Mouse (Mus musculus): ENCODE data around the gene Rfx3. TPM values are rescaled to one million over a fixed set of nuclear protein-coding genes. Genes with fewer than 3 reads are reported as not detected.

Gene Rfx3
- polyA plus RNA-seq, 1 experiment from 2014 or later: 12.5 TPM

DNA sequence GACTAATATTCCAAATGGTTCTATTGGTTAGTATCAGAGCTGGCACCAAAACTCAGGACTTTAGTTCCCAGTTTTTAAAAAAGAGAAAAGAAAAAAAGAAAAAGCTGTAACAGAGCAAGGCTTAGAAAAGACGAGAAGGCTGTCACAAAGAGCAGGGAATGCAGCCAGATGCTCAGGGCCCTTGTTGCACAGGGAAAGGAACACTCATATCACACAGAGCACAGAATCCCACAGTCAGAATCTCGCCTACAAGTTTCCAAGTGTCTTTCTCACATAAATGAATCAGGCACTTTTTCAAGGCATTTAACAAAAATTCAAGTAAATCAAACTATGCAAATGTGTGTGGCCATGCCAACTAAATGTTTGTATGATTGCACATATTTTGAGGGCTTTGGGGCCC lies 94.5 kb downstream of the Rfx3 start:
- no peak overlapping the region for H3K9ac ChIP-seq (replicated peaks; ENCODE audit: low read length)
- H3K9me3 ChIP-seq (ENCODE audit: low read length): no peaks in the 10 kb centered on the region
- H3K4me3 ChIP-seq (ENCODE audit: low read length): no peak overlapping the region
- H3K36me3 ChIP-seq (ENCODE audit: insufficient read depth, low read length): no peaks in the 10 kb centered on the region
- 64% methylated on average over 2 of the region's 2 CpGs for WGBS
- H3K27ac ChIP-seq (ENCODE audit: low read length): no peak overlapping the region
- no peak overlapping the region for H3K4me2 ChIP-seq (replicated peaks; ENCODE audit: low read depth, low read length)
- no peaks in the 10 kb centered on the region for H3K27me3 ChIP-seq (ENCODE audit: insufficient read depth, low read length)
- no peaks in the 10 kb centered on the region for H3K4me1 ChIP-seq (ENCODE audit: insufficient read depth, low read length)
- no peak for ATAC-seq (ENCODE audit: low FRiP score, low TSS enrichment)

DNA sequence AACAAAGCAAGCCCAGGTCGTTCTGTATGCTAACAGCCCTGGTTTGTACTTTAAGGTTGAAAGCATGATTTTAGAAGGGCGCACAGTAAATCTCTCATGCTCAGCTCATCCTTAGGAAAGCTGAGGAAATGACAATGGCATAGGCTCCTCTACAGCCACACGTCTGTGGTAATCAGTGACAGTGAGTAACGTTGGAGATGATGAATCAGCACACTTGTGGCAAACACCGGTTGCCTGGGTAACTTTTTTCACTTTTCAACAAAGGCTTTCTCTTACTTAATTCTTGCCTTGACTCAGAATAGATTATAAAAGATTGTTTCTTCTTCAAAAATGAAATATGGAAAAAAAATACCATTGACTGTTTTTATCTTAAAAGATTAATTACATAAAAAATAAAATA lies 104.0 kb downstream of the Rfx3 start:
- 65% methylated on average over 5 of the region's 5 CpGs for WGBS
- H3K9me3 ChIP-seq (ENCODE audit: low read length): no peaks in the 10 kb centered on the region
- ATAC-seq (ENCODE audit: low FRiP score, low TSS enrichment): no peak
- H3K27ac ChIP-seq (ENCODE audit: low read length): no peak overlapping the region
- no peak overlapping the region for H3K9ac ChIP-seq (replicated peaks; ENCODE audit: low read length)
- no peaks in the 10 kb centered on the region for H3K36me3 ChIP-seq (ENCODE audit: insufficient read depth, low read length)
- no peaks in the 10 kb centered on the region for H3K4me1 ChIP-seq (ENCODE audit: insufficient read depth, low read length)
- H3K4me2 ChIP-seq (replicated peaks; ENCODE audit: low read depth, low read length): no peak overlapping the region
- no peaks in the 10 kb centered on the region for H3K27me3 ChIP-seq (ENCODE audit: insufficient read depth, low read length)
- no peak overlapping the region for H3K4me3 ChIP-seq (ENCODE audit: low read length)

DNA sequence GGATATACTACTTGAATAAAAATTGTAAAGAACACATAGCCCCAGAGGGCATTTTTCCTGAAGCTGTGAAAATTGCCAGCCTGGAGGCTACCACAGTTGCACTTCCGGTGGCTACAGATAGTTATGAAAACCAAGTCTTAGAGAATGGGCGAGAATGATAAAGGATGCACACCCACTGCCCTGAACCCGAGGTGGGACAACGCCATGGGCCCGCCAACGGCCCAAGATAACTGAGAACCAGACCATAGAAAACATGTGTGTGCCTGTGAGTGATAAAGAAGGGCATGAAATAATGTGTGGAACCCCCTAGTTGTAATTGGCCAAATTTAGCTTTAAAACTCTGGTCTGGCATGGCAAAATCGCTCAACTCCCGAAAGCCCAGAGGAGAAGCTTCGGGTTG lies 105.0 kb downstream of the Rfx3 start:
- H3K4me2 ChIP-seq (replicated peaks; ENCODE audit: low read depth, low read length): no peak overlapping the region
- no peaks in the 10 kb centered on the region for H3K36me3 ChIP-seq (ENCODE audit: insufficient read depth, low read length)
- no peak for ATAC-seq (ENCODE audit: low FRiP score, low TSS enrichment)
- H3K9me3 ChIP-seq (ENCODE audit: low read length): no peaks in the 10 kb centered on the region
- no peaks in the 10 kb centered on the region for H3K27me3 ChIP-seq (ENCODE audit: insufficient read depth, low read length)
- H3K4me3 ChIP-seq (ENCODE audit: low read length): no peak overlapping the region
- H3K27ac ChIP-seq (ENCODE audit: low read length): no peak overlapping the region
- H3K4me1 ChIP-seq (ENCODE audit: insufficient read depth, low read length): no peaks in the 10 kb centered on the region
- H3K9ac ChIP-seq (replicated peaks; ENCODE audit: low read length): no peak overlapping the region
- WGBS: 91% methylated on average over 9 of the region's 9 CpGs

GRCm38 (mm10) chr19:27905172-27905571 lies 105.8 kb downstream of the Rfx3 start:
- H3K4me2 ChIP-seq (replicated peaks; ENCODE audit: low read depth, low read length): no peak overlapping the region
- H3K9ac ChIP-seq (replicated peaks; ENCODE audit: low read length): no peak overlapping the region
- no peaks in the 10 kb centered on the region for H3K27me3 ChIP-seq (ENCODE audit: insufficient read depth, low read length)
- H3K4me1 ChIP-seq (ENCODE audit: insufficient read depth, low read length): no peaks in the 10 kb centered on the region
- no peak for ATAC-seq (ENCODE audit: low FRiP score, low TSS enrichment)
- 90% methylated on average over 1 of the region's 1 CpGs for WGBS
- no peak overlapping the region for H3K4me3 ChIP-seq (ENCODE audit: low read length)
- H3K27ac ChIP-seq (ENCODE audit: low read length): no peak overlapping the region
- H3K9me3 ChIP-seq (ENCODE audit: low read length): no peaks in the 10 kb centered on the region
- H3K36me3 ChIP-seq (ENCODE audit: insufficient read depth, low read length): no peaks in the 10 kb centered on the region

DNA sequence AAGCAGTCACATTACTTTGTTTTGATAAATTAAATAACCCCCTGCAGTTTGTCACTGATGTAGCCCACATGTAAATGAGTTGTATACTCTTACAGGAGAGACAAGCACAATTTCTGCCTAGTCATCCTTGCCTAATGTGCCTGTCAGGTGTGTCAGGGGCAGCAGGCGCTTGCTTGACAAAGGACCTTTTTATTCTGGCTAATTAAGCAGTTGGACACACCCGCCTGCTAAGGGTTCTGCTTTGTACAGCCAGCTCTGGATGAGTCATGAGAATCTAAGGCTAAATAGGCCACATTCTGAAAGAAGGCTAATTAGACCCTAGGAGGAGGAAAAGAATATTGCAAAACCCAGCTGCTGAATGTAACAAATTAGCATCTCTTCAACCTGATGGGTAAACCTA lies 106.3 kb downstream of the Rfx3 start:
- H3K27me3 ChIP-seq (ENCODE audit: insufficient read depth, low read length): no peaks in the 10 kb centered on the region
- H3K4me3 ChIP-seq (ENCODE audit: low read length): no peak overlapping the region
- H3K4me2 ChIP-seq (replicated peaks; ENCODE audit: low read depth, low read length): no peak overlapping the region
- H3K9ac ChIP-seq (replicated peaks; ENCODE audit: low read length): no peak overlapping the region
- no peaks in the 10 kb centered on the region for H3K36me3 ChIP-seq (ENCODE audit: insufficient read depth, low read length)
- no peak overlapping the region for H3K27ac ChIP-seq (ENCODE audit: low read length)
- no peaks in the 10 kb centered on the region for H3K4me1 ChIP-seq (ENCODE audit: insufficient read depth, low read length)
- no peak for ATAC-seq (ENCODE audit: low FRiP score, low TSS enrichment)
- 48% methylated on average over 2 of the region's 2 CpGs for WGBS
- no peaks in the 10 kb centered on the region for H3K9me3 ChIP-seq (ENCODE audit: low read length)

GRCm38 (mm10) chr19:27904209-27904608 lies 106.8 kb downstream of the Rfx3 start:
- Histone ChIP-seq H3K9ac (replicated peaks; ENCODE audit: low read length) (no peak overlapping the region), H3K27me3 (ENCODE audit: insufficient read depth, low read length) (no peaks in the 10 kb centered on the region), H3K36me3 (ENCODE audit: insufficient read depth, low read length) (no peaks in the 10 kb centered on the region), H3K9me3 (ENCODE audit: low read length) (no peaks in the 10 kb centered on the region), H3K27ac (ENCODE audit: low read length) (no peak overlapping the region), H3K4me1 (ENCODE audit: insufficient read depth, low read length) (no peaks in the 10 kb centered on the region), H3K4me3 (ENCODE audit: low read length) (no peak overlapping the region), H3K4me2 (replicated peaks; ENCODE audit: low read depth, low read length) (no peak overlapping the region)
- ATAC-seq (ENCODE audit: low FRiP score, low TSS enrichment): no peak
- 66% methylated on average over 4 of the region's 4 CpGs for WGBS

- ATAC-seq (ENCODE audit: low FRiP score, low TSS enrichment): no peak
- no peak overlapping the region for H3K4me2 ChIP-seq (replicated peaks; ENCODE audit: low read depth, low read length)
- 59% methylated on average over 9 of the region's 9 CpGs for WGBS
- no peaks in the 10 kb centered on the region for H3K27me3 ChIP-seq (ENCODE audit: insufficient read depth, low read length)
- H3K27ac ChIP-seq (ENCODE audit: low read length): no peak overlapping the region
- H3K9me3 ChIP-seq (ENCODE audit: low read length): no peaks in the 10 kb centered on the region
- H3K36me3 ChIP-seq (ENCODE audit: insufficient read depth, low read length): no peaks in the 10 kb centered on the region
- H3K4me1 ChIP-seq (ENCODE audit: insufficient read depth, low read length): no peaks in the 10 kb centered on the region
- no peak overlapping the region for H3K9ac ChIP-seq (replicated peaks; ENCODE audit: low read length)
- no peak overlapping the region for H3K4me3 ChIP-seq (ENCODE audit: low read length)
Measured at GRCm38 (mm10) chr19:27902601-27903000, 108.4 kb downstream of the Rfx3 start.

DNA sequence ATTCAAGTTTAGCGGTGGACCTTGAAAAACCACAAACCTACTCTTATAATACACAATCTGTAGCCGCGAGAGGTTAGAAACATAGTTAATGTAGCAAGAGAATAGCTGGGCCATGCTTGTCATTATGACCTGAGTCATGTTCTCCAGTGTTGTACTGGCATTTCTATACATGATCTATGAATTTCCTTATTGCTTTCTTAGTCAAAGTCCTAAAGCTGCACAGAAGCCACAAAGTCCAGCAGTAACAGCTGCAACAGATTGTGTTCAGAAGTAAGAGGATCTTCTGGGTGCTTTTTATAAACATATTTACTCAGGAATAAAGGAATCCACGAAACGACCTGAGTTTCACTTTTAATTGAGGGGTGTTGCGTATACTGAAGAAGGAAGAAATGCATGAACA lies 109.3 kb downstream of the Rfx3 start:
- 91% methylated on average over 6 of the region's 6 CpGs for WGBS
- Histone ChIP-seq H3K36me3 (ENCODE audit: insufficient read depth, low read length) (no peaks in the 10 kb centered on the region), H3K4me1 (ENCODE audit: insufficient read depth, low read length) (no peaks in the 10 kb centered on the region), H3K9me3 (ENCODE audit: low read length) (no peaks in the 10 kb centered on the region), H3K27me3 (ENCODE audit: insufficient read depth, low read length) (no peaks in the 10 kb centered on the region), H3K27ac (ENCODE audit: low read length) (no peak overlapping the region), H3K4me3 (ENCODE audit: low read length) (no peak overlapping the region), H3K9ac (replicated peaks; ENCODE audit: low read length) (no peak overlapping the region), H3K4me2 (replicated peaks; ENCODE audit: low read depth, low read length) (no peak overlapping the region)
- ATAC-seq (ENCODE audit: low FRiP score, low TSS enrichment): no peak

DNA sequence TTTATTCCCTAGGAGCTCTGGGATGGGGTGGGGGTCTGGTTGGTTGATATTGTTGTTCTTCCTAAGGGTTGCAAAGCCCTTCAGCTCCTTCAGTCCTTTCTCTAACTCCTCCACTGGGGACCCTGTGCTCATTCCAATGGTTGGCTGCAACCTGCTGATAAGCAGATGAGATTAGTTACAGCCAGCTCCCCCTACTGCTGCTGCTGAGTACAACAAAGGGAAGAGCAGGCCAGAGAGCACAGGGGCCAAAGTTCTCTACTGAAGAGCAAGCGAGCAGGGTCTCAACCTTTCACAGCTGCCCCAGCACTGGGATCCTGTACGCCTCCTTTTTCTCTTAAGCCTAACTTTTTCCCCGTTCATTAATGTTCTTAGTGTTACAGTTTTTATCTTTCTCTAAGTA lies 126.4 kb downstream of the Rfx3 start:
- H3K9ac ChIP-seq (replicated peaks; ENCODE audit: low read length): no peak overlapping the region
- H3K4me1 ChIP-seq (ENCODE audit: insufficient read depth, low read length): no peaks in the 10 kb centered on the region
- no peak overlapping the region for H3K27ac ChIP-seq (ENCODE audit: low read length)
- ATAC-seq (ENCODE audit: low FRiP score, low TSS enrichment): no peak
- H3K27me3 ChIP-seq (ENCODE audit: insufficient read depth, low read length): no peaks in the 10 kb centered on the region
- H3K36me3 ChIP-seq (ENCODE audit: insufficient read depth, low read length): 0 out of 2 replicates have a peak, but pooled peaks cover 2% of the 10 kb centered on the region
- no peaks in the 10 kb centered on the region for H3K9me3 ChIP-seq (ENCODE audit: low read length)
- no peak overlapping the region for H3K4me2 ChIP-seq (replicated peaks; ENCODE audit: low read depth, low read length)
- no peak overlapping the region for H3K4me3 ChIP-seq (ENCODE audit: low read length)
- WGBS: 85% methylated on average over 3 of the region's 3 CpGs

DNA sequence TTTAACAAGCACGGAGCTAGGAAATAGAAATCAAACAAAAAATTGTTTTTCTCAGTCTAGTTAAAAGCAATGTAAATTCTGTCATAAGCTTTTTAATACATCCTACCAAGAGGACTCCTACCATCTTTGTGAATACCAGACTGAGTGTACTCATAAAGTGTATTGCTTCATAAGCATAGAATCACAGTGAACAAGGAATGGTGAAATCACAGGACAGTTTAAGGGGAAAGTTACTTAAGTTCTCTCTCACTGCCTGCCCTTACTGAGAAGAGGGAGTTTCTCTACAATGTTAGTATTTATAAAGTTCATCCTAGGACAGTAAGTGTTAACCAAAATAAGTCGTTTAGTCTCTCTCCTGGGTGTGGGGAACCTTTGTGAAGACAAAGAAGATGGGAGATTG lies 133.5 kb downstream of the Rfx3 start:
- H3K9me3 ChIP-seq (ENCODE audit: low read length): no peaks in the 10 kb centered on the region
- H3K4me1 ChIP-seq (ENCODE audit: insufficient read depth, low read length): no peaks in the 10 kb centered on the region
- H3K4me2 ChIP-seq (replicated peaks; ENCODE audit: low read depth, low read length): no peak overlapping the region
- ATAC-seq (ENCODE audit: low FRiP score, low TSS enrichment): no peak
- no peak overlapping the region for H3K27ac ChIP-seq (ENCODE audit: low read length)
- 79% methylated on average over 2 of the region's 2 CpGs for WGBS
- H3K4me3 ChIP-seq (ENCODE audit: low read length): no peak overlapping the region
- no peaks in the 10 kb centered on the region for H3K27me3 ChIP-seq (ENCODE audit: insufficient read depth, low read length)
- H3K9ac ChIP-seq (replicated peaks; ENCODE audit: low read length): no peak overlapping the region
- no peaks in the 10 kb centered on the region for H3K36me3 ChIP-seq (ENCODE audit: insufficient read depth, low read length)

- H3K36me3 ChIP-seq (ENCODE audit: insufficient read depth, low read length): no peaks in the 10 kb centered on the region
- no peak for ATAC-seq (ENCODE audit: low FRiP score, low TSS enrichment)
- no peak overlapping the region for H3K9ac ChIP-seq (replicated peaks; ENCODE audit: low read length)
- no peak overlapping the region for H3K27ac ChIP-seq (ENCODE audit: low read length)
- H3K4me3 ChIP-seq (ENCODE audit: low read length): no peak overlapping the region
- H3K9me3 ChIP-seq (ENCODE audit: low read length): no peaks in the 10 kb centered on the region
- H3K27me3 ChIP-seq (ENCODE audit: insufficient read depth, low read length): no peaks in the 10 kb centered on the region
- 93% methylated on average over 3 of the region's 3 CpGs for WGBS
- no peak overlapping the region for H3K4me2 ChIP-seq (replicated peaks; ENCODE audit: low read depth, low read length)
- no peaks in the 10 kb centered on the region for H3K4me1 ChIP-seq (ENCODE audit: insufficient read depth, low read length)
Measured at GRCm38 (mm10) chr19:27870794-27871193, 140.2 kb downstream of the Rfx3 start.
